Mouse (Mus musculus) splenic B cell, adult 2 months (primary cell): ENCODE measurements at regions not wholly inside any gene's neighbourhood (a gene's known extent, or its start where the extent isn't known, plus 50 kb on each side); places are given as distances from the start of the nearest gene placed in this dataset.

Experiments used
- DNase-seq: peaks from one replicate; pipeline ENCODE4 v3.0.0-alpha.2; 2011; ENCODE audit warnings: low read depth, low spot score
- H3K27me3 ChIP-seq: 2 replicates; pipeline ENCODE4 v1.6.1; 2012; ENCODE audit warnings: mild to moderate bottlenecking, low read length, moderate library complexity, mixed read lengths; ENCODE audit not compliant: control insufficient read depth, poor library complexity, insufficient read depth, severe bottlenecking
- H3K36me3 ChIP-seq: 2 replicates; pipeline ENCODE4 v1.6.1; 2012; ENCODE audit warnings: mild to moderate bottlenecking, low read length, moderate library complexity, mixed read lengths; ENCODE audit not compliant: control insufficient read depth, poor library complexity, insufficient read depth, severe bottlenecking

DNA sequence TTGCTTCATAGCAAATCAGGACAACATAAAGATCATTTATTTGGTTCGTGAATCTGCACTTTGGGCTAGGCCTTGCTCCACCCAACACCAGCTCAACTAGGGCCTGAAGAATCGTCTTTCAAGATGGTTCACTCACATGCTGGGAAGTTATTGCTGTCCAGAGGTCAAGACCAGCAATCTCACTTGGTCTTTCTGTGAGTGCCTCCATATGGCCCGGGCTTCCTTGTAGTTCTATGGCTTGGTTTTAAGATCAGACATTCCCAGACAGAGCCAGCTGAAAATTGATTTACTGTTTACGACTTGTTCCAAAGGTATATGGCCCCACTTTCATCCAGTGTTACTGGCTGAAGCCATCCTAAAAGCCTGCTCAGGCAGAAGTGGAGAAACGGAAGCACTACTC lies 84.7 kb upstream of the Csl start:
- Histone ChIP-seq H3K27me3 (no peaks in the 10 kb centered on the region), H3K36me3 (no peaks in the 10 kb centered on the region)
- no peak for DNase-seq

DNA sequence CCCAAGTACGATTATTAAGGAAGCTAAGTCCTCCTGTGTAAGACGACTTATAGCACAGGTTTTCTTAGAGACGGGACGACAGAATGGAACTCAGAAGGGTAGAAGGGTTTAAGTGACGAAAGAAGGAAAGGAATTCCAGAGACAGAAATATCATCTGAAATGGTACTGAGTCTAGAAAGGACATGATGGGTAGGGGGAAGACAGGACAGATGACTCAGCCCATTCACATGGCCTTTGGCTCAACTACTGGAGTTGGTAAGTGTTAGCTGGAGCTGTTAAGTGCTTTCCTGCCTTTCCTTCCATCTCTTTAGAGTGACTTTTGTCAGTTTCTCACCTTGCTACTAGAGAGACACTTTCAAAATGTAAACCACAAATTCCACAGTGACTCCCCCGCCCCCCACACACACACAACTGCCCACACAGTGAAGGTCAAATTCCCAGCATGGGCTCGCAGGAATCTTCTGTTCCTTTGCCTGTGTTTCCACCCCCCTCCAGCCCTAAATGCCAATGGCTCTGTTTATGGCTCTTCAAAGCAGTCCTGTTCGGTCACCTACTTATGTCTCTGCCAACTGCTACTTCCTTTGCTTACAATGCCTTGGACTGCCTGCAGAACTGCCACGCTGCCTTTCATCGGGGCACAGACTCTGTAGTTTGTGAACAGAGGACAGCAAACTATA lies 81.8 kb upstream of the Csl start:
- no peaks in the 10 kb centered on the region for H3K36me3 ChIP-seq
- no peaks in the 10 kb centered on the region for H3K27me3 ChIP-seq
- no peak for DNase-seq

DNA sequence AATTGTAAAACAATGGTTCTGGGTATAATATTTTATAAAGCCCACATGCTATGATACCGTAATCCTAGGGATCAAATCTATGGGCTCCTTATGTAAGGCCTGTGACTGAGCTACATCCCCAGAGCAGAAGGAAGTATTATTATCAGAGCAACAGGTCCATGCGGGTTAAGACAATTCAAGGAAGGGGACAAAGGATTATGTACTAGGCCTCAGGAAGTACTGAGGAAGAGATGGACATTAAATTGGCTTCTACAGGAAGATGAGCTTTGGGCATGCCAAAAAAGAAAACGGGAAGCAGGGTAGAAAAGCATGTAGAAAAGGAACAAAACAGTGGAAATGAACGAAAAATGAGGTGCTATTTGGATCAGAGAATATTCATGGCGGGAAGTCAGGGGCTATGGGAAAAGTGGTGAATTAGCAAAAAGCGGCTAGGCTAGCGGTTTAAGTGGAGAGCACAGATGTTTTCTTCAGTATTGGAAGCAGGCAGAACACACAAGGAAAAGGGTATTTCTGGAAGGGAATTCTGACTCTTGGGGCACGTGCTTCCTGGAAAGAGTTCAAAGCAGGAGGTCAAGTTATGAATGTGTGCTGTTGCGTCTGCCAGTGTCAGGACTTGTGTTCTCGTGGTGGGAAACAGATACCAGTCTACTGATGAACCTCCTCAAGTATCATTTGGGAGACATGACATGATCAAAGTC lies 80.9 kb upstream of the Csl start:
- H3K36me3 ChIP-seq = no peaks in the 10 kb centered on the region
- no peak for DNase-seq
- H3K27me3 ChIP-seq = no peaks in the 10 kb centered on the region

DNA sequence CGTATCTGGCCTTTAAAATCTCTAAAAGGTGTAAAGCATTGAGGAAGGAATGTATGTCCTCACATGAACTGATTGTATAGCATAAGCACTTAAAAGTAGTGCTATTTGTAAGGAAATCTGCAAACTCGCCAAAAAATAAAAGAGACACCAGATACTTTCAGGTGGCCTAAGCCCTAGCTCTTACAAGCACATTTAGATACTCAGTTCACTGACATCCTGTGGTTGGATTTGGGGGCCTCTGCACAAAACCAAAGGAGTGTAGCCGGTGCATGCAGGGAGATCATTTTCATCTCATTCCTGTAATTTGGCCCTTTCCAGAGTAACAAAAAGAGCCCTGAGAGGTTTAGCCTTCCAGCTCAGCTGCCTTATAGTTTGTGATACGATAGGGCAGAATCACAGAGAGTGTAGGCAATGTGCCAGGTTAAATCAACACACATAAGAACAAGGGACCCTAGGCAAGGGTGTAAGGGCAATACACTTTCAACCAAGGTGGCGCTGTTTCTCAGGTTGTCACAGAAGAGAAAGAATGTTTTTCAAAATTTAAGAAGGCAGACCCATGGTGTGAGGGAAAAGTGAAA lies 77.5 kb upstream of the Csl start:
- no peaks in the 10 kb centered on the region for H3K36me3 ChIP-seq
- no peaks in the 10 kb centered on the region for H3K27me3 ChIP-seq
- DNase-seq = no peak

DNA sequence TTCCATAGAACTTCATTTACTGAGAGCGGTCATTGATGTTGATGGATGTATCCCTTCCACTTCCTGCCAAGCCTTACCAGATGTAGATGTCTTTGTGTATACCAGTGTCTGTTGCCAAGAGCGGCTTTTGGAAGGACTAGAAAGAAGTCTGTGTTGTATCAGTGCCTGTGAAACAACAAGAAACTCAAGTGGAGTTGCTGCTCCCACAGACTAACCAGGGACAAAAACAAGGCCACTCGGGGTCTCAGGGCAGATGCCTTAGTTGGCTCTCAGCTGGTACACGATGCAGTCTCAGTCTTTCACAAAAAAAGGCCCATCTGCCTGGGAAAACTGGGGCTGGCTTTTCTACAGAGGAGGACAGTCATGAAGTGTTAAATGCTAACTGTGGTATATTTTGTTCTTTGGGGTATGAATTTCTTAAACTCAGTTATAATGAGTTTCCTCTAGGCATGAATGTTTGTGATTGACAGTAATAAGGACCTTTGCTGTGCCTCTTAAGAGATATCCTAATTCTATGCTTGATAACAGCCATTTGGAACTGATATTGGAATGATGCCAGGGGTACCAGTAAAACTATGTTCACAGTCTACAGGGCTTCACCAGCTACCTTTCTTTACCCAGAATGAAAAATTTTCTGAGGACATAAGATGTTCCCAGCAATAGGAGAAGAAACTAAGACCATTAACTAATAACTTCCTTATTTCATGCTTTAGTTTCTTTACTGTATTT lies 75.6 kb upstream of the Csl start:
- no peak for DNase-seq
- Histone ChIP-seq H3K27me3 (no peaks in the 10 kb centered on the region), H3K36me3 (no peaks in the 10 kb centered on the region)

DNA sequence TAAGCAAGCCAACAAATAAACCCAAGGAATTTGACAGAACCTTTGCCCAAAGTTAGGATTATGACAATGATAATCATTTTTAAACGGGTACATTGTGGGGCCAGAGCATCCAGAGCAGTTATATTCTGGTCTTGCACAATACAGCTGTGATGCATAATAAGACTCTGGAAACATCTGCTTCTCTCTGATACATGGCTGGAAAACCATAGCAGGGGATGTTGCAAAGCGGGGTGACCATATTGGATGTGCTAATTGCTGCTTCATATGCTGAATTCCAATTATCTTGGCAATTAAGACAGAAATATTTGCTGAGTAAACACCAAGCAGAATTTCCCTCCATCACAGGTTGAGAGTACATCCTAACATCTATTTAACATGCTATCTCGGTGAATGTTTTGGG lies 70.5 kb upstream of the Csl start:
- H3K36me3 ChIP-seq = no peaks in the 10 kb centered on the region
- H3K27me3 ChIP-seq = no peaks in the 10 kb centered on the region
- DNase-seq = no peak

DNA sequence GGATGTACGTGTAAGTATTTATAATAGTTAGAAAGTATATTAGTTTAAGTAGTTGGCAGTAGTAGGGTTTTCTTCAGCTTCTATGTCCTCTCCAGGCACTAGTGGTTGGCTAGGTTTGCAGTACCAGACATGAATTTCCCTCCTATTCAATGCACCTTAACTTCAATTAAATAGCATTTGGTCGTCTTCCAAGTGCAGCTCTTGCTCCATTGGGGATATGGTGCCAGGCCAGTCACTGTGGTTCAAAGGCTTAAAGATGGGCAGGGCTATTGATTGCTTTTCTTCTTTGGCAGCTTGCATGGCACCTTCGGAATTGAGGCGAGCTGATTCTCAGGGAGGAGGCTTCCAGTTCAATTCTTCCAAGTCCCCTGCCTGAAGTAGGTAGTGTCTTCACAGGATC lies 68.0 kb upstream of the Csl start:
- DNase-seq = no peak
- Histone ChIP-seq H3K27me3 (no peaks in the 10 kb centered on the region), H3K36me3 (no peaks in the 10 kb centered on the region)

DNA sequence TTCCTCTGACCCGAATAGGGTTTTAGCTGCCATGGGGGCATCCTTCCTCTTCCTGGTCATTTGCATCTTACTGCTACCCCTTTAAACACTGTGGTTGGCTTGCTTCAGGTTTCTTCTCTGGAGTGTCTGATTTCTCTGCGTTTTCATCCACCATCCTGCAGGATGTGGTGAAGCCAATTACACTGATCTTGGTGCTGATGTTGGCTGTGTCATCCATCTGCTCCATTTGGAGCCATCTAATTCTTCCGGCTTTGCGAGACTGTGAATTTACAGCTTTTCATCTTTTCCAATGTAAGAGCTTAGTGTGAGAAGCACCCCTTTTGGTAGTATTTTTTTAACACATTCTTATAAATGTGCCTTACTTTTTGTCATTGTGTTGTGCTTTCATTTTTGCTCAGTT lies 66.4 kb upstream of the Csl start:
- no peaks in the 10 kb centered on the region for H3K36me3 ChIP-seq
- DNase-seq = no peak
- H3K27me3 ChIP-seq = no peaks in the 10 kb centered on the region

DNA sequence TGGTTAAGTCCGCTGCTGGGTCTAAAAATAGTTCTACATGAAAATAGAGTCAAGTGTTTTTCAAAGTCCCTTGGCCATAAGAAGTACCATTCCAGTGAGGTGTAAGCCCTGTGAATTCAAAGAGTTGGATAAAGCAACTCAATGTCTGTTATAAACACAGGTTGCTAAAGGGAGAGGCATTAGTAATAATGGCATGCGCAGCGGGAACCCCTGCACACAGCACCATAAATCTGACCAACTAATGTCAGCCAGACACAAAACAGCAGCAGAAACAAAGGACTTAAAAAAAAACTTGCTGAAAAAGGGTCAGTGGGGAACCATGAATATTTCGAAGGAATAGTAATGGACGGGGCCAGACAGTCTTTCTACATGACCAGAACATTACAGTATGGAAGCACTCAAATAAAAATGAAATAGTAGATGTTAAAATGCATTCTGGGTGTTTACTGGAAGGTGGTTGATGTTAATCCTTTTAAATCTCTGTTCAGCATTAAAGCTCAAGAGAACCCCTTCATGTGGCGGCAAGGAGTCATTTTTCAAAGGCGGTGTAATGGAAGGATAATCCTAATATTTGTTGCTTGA lies 52.7 kb upstream of the Csl start:
- Histone ChIP-seq H3K36me3 (no peaks in the 10 kb centered on the region), H3K27me3 (no peaks in the 10 kb centered on the region)
- no peak for DNase-seq

DNA sequence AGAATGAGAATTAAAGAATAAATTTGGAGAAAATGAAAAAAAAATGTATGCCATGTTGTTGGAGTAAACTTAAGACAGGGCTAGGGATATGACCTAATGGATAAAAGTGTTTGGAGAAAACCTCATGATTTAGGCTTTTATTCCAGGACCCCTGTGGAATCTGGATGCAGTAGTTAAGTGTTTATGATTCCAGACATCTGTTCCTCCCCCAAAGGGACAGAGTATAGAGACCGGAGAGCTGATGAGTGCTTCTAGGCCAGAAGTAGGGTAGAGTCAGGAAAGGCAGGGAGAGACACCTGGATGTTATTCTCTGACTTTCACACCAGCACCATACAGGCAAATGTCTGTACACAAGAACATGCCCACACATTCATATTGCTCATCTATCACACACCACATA lies 52.0 kb upstream of the Csl start:
- no peaks in the 10 kb centered on the region for H3K27me3 ChIP-seq
- no peaks in the 10 kb centered on the region for H3K36me3 ChIP-seq
- DNase-seq = no peak
